Mouse (Mus musculus) forebrain, embryonic 16.5 days (tissue): ENCODE measurements at regions not wholly inside any gene's neighbourhood (a gene's known extent, or its start where the extent isn't known, plus 50 kb on each side); places are given as distances from the start of the nearest gene placed in this dataset.
A peak's percentile ranks its signal among the peaks of the same experiment; 100 is the strongest.

Experiments used
- ATAC-seq: fragments of 200-750 bp; cut with Nextera tagmentation; 2 replicates; pipeline ENCODE4 v1.8.0; 2017; ENCODE audit warnings: mild to moderate bottlenecking, moderate library complexity
- H3K27ac ChIP-seq: fragments of 300-500 bp; sonication (generic); 2 replicates; pipeline ENCODE4 v1.5.1; 2014; ENCODE audit warnings: low read length, control low read depth
- H3K27me3 ChIP-seq: fragments of 300-500 bp; sonication (generic); replicated peaks from 2 replicates; pipeline ENCODE4 v1.6.1; 2014; ENCODE audit warnings: low read length; ENCODE audit not compliant: control insufficient read depth, insufficient read depth
- H3K36me3 ChIP-seq: fragments of 300-500 bp; sonication (generic); 2 replicates; pipeline ENCODE4 v1.6.1; 2014; ENCODE audit not compliant: control insufficient read depth, insufficient read depth
- H3K4me1 ChIP-seq: fragments of 300-500 bp; sonication (generic); replicated peaks from 2 replicates; pipeline ENCODE4 v1.6.1; 2014; ENCODE audit warnings: low read length; ENCODE audit not compliant: control insufficient read depth, insufficient read depth
- H3K4me2 ChIP-seq: fragments of 300-500 bp; sonication (generic); 2 replicates; pipeline ENCODE4 v1.6.1; 2014; ENCODE audit warnings: mild to moderate bottlenecking, low read length, control low read depth
- H3K4me3 ChIP-seq: fragments of 300-500 bp; sonication (generic); replicated peaks from 2 replicates; pipeline ENCODE4 v1.5.1; 2014; ENCODE audit warnings: mild to moderate bottlenecking, low read length, control low read depth
- H3K9ac ChIP-seq: fragments of 300-500 bp; sonication (generic); replicated peaks from 2 replicates; pipeline ENCODE4 v1.6.1; 2014; ENCODE audit warnings: low read depth, low read length, control low read depth
- H3K9me3 ChIP-seq: fragments of 300-500 bp; sonication (generic); 2 replicates; pipeline ENCODE4 v1.6.1; 2016; ENCODE audit warnings: low read length; ENCODE audit not compliant: control insufficient read depth
- WGBS: fragments of 180-500 bp; shearing (Covaris S2); extraction: QIAGEN DNeasy Blood & Tissue Kit; methylation state at CpG from one replicate; pipeline ENCODE4 v1.1.7; 2014; 5-methylcytosine and 5-hydroxymethylcytosine counted together

DNA sequence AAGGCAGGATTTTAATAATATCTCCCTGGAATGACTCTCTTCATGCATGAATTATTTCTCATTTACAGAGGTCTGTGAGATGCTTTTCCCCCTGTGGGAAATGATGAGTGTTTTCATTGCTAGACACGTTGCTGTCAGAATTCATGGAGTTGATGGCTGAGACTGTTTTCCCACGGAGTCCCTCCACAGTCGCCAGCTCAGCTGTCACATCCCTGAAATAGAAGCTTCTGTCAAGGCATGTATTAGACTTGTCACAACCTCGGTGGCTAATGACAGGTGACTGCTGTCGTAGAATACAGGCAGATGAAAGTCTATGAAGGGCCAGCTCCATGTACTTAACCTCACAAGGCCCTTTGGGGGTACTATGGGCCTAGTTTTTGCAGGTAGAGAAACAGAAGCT is 212.4 kb downstream of the Abcc12 start:
- H3K4me3 ChIP-seq: no peak overlapping the region
- H3K27ac ChIP-seq: no peak overlapping the region
- no peaks in the 10 kb centered on the region for H3K36me3 ChIP-seq
- no peaks in the 10 kb centered on the region for H3K27me3 ChIP-seq
- 46% methylated on average over 5 of the region's 5 CpGs for WGBS
- H3K9ac ChIP-seq: no peak overlapping the region
- H3K4me1 ChIP-seq: 0 out of 2 replicates have a peak, but pooled peaks cover 2% of the 10 kb centered on the region
- peak; percentile 47; the same call in 1 of the 2 replicates for ATAC-seq
- H3K4me2 ChIP-seq: no peak overlapping the region
- H3K9me3 ChIP-seq: no peaks in the 10 kb centered on the region

DNA sequence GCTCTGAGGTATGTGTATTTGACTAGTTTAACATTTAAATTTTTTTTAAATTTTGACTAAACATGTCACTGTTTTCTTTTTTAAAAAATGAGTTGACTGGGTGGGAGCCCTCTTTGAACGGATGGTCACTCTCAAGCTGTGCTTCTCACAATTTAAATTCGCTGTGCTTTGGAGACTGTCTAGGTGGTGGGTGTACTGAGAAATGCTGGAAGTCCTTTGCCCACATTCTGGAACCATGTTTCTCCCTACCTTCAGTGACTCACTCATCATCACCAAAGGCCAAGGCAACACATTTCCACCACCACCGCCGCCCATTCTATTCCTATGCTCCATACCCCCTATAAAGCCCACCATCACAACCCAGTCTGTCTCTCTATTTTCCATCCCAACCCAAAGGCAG is 213.8 kb downstream of the Abcc12 start:
- ATAC-seq: no peak
- Histone ChIP-seq H3K4me3 (no peak overlapping the region), H3K9ac (no peak overlapping the region), H3K9me3 (no peaks in the 10 kb centered on the region), H3K36me3 (no peaks in the 10 kb centered on the region), H3K27me3 (no peaks in the 10 kb centered on the region), H3K4me1 (0 out of 2 replicates have a peak, but pooled peaks cover 2% of the 10 kb centered on the region), H3K4me2 (no peak overlapping the region), H3K27ac (no peak overlapping the region)
- WGBS: 94% methylated on average over 4 of the region's 4 CpGs

DNA sequence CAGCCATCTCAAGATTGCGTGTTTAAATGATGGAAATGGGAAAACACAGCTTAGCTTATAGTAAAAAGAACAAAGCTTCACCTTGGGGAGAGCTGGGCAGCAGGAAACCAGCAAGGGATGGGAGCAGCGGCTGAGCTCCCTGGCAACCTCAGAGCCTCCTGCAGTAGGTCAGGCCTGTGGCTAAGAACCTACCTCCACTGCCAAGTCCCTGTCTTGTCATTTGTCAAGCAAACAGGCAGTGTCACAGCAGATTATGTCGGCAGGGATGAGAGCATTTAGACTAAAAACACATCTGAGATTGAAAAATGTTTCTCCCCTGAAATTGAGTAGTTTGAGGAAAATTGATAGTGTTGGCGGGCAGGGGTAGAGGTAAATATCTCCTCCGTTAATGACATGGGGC is 214.8 kb downstream of the Abcc12 start:
- Histone ChIP-seq H3K9me3 (no peaks in the 10 kb centered on the region), H3K4me2 (no peak overlapping the region), H3K4me3 (no peak overlapping the region), H3K27ac (no peak overlapping the region), H3K36me3 (no peaks in the 10 kb centered on the region), H3K9ac (no peak overlapping the region), H3K4me1 (0 out of 2 replicates have a peak, but pooled peaks cover 2% of the 10 kb centered on the region), H3K27me3 (no peaks in the 10 kb centered on the region)
- 69% methylated on average over 5 of the region's 5 CpGs for WGBS
- ATAC-seq: no peak

DNA sequence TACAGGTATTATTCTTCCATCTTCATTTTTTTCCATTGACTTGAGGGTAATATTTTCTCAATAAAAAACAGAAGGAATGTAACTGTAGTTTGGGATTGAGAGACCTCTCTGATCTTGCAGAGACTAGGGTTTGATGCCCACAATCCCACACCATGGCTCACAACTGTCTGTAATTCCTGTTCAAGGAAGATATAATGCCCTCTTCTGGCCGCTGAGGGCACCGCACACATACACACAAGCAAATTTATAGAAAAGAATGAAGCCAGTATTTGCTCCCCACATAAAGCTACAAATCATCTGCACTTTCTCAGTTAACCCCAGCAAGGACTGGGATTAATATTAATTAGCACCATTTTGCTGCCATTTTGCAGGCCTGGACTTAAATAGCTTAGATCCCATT is 215.6 kb downstream of the Abcc12 start:
- Histone ChIP-seq H3K4me1 (0 out of 2 replicates have a peak, but pooled peaks cover 2% of the 10 kb centered on the region), H3K4me3 (no peak overlapping the region), H3K9me3 (no peaks in the 10 kb centered on the region), H3K27me3 (no peaks in the 10 kb centered on the region), H3K27ac (no peak overlapping the region), H3K9ac (no peak overlapping the region), H3K4me2 (no peak overlapping the region), H3K36me3 (no peaks in the 10 kb centered on the region)
- WGBS: 61% methylated on average over 2 of the region's 2 CpGs
- no peak for ATAC-seq

DNA sequence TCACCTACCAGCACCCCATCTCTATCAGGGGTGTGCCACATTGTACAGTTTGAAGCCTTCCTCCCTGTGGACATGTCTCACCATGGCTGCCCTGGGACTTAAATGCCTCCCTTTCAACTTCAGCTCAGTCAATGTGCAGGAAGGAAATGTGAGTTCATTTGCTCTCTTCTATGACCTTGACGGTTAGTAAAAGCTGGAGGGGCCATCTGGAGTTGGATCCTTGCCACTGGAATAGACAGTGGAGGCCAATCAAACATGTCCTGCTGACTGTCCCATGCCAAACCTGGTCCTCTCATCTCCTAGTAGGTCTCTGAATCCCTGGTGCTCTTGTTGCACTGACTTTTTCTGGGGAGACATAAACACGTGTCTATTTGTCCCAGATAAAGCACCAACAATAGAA is 220.2 kb downstream of the Abcc12 start:
- no peak overlapping the region for H3K27ac ChIP-seq
- no peaks in the 10 kb centered on the region for H3K4me1 ChIP-seq
- no peak for ATAC-seq
- 79% methylated on average over 2 of the region's 2 CpGs for WGBS
- no peak overlapping the region for H3K9ac ChIP-seq
- H3K36me3 ChIP-seq: no peaks in the 10 kb centered on the region
- no peak overlapping the region for H3K4me2 ChIP-seq
- H3K27me3 ChIP-seq: no peaks in the 10 kb centered on the region
- H3K4me3 ChIP-seq: no peak overlapping the region
- no peaks in the 10 kb centered on the region for H3K9me3 ChIP-seq

DNA sequence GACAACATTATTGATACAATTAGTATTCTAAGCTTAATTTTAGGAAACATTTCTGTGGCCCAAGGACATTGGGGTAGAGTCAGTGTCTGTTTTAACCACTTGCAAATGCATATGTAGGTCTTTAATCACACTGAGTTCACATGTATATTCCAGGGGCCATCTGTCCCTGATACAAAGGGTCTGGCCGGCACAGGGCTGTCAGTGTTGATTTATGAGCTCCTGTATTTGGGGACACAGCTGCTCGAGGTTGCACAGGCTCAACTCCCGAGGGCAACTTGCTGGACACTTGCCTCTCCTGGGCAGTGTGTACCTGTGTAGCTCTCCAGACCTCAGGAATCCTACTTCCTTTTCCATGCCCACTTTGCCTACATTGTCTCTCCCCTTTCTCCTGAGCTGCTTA is 221.0 kb downstream of the Abcc12 start:
- Histone ChIP-seq H3K4me1 (no peaks in the 10 kb centered on the region), H3K27ac (no peak overlapping the region), H3K36me3 (no peaks in the 10 kb centered on the region), H3K4me2 (no peak overlapping the region), H3K4me3 (no peak overlapping the region), H3K27me3 (no peaks in the 10 kb centered on the region), H3K9me3 (no peaks in the 10 kb centered on the region), H3K9ac (no peak overlapping the region)
- WGBS: 80% methylated on average over 3 of the region's 3 CpGs
- no peak for ATAC-seq

DNA sequence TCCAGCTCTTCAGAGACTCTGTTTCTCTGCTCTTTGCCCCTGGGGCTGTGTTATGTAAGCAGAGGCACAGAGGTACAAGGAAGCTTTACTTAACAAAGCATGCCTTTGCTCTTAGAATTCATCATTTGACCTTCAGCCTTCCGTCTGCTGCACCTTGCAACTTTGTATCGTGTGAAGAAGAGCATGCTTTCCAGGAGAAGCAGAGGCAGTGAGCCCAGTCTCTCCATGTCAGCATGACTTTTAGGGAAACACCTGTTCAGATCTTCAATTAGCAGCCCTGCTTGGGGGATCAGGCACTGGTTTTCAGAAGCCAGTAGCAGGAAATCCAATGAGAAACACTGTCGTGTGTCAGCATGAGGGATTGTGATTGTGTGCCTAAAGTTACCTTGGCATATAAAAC is 226.7 kb downstream of the Abcc12 start:
- Histone ChIP-seq H3K9ac (no peak overlapping the region), H3K9me3 (no peaks in the 10 kb centered on the region), H3K4me3 (no peak overlapping the region), H3K36me3 (no peaks in the 10 kb centered on the region), H3K4me2 (no peak overlapping the region), H3K27me3 (no peaks in the 10 kb centered on the region), H3K27ac (no peak overlapping the region), H3K4me1 (no peaks in the 10 kb centered on the region)
- no peak for ATAC-seq
- WGBS: 84% methylated on average over 3 of the region's 3 CpGs

DNA sequence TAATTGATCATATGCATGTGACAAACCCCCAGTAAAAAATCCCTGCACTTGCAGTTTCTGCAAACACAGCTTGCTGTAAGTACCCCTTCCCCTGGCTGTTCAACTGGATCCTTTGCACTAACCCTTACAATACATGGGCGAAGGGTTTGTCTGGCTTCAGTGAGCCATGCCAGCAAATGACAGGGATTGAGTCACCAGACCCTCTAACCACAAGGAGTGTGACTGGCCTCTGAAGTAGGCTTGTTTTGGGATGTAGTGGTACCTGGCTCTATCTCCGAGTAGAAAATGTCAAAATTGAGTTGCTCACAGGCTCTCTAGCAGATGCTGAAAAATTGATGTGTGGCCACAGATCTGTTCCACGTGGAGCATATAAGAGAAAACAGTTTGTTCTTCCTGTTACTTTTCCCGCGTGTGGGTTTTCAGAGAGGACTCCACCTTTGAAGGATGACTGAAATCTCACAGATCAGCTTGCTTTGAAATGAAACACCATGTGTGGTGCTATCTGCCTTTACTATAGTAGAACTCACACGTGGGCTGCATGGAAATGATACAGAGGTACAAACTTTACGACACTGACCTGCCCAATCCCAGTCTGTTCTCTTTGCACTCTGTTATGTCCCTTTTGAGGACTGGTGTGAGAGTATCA is 228.8 kb downstream of the Abcc12 start:
- 81% methylated on average over 7 of the region's 7 CpGs for WGBS
- H3K9ac ChIP-seq: no peak overlapping the region
- H3K9me3 ChIP-seq: no peaks in the 10 kb centered on the region
- H3K27ac ChIP-seq: no peak overlapping the region
- H3K4me2 ChIP-seq: no peak overlapping the region
- no peak for ATAC-seq
- H3K27me3 ChIP-seq: no peaks in the 10 kb centered on the region
- H3K36me3 ChIP-seq: no peaks in the 10 kb centered on the region
- H3K4me3 ChIP-seq: no peak overlapping the region
- no peaks in the 10 kb centered on the region for H3K4me1 ChIP-seq

DNA sequence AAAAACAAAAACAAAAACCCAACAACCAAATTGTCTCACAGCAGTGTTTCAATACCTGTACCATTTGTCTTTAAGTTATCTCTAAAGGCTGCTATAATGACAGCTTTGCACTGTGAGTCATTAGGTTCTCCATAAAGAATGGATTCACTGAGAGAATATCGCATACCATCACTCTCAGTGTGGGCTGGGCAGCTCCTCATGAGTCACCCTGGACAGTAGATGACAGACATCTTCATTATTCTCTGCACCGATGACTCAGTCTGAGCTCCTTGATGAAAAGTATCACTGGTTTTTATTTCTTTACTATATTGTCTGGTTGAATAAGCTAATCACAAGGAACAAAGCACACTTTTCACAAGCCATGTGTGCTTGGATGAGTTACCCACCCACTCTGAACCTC is 230.4 kb downstream of the Abcc12 start:
- no peak overlapping the region for H3K9ac ChIP-seq
- no peak; the same call in 1 of the 2 replicates for ATAC-seq
- H3K9me3 ChIP-seq: no peaks in the 10 kb centered on the region
- no peak overlapping the region for H3K4me2 ChIP-seq
- 59% methylated on average over 2 of the region's 2 CpGs for WGBS
- H3K4me1 ChIP-seq: no peaks in the 10 kb centered on the region
- H3K4me3 ChIP-seq: no peak overlapping the region
- no peak overlapping the region for H3K27ac ChIP-seq
- no peaks in the 10 kb centered on the region for H3K27me3 ChIP-seq
- H3K36me3 ChIP-seq: no peaks in the 10 kb centered on the region
